9 mouse cellular contexts compared by ENCODE assay signal in genomic region chr4:147941045-147942020, GRCm38 (mm10). TPM values are rescaled to one million over a fixed set of nuclear protein-coding genes. Genes with fewer than 3 reads are reported as not detected.
DNase-seq lines count a peak whose midpoint lies in the region; ATAC-seq and TF ChIP-seq lines count a peak whose summit lies in the region.
"Had no signal": no experiment of that assay in that cellular context is flagged by ENCODE, and none has a peak within 500 bp of the region (broad histone marks: within the 10 kb centered on the region; RNA-seq: fewer than 3 reads in every experiment).

No protein-coding gene starts in this region.

- peak; percentile 36; the same call in 1 of the 2 replicates for ATAC-seq in embryonic facial prominence, embryonic 15.5 days (ENCODE audit: insufficient number of reproducible peaks, low FRiP score, low TSS enrichment, low read depth)
- ATAC-seq in inflammation-experienced regulatory T-cells, adult 6 months, result peak; percentile 13
- peak; percentile 61 for ATAC-seq in lung, embryonic 16.5 days (ENCODE audit: low read depth)

- peak overlapping the region; percentile 93 for H3K4me3 ChIP-seq in E14TG2a.4 (replicated peaks; ENCODE audit: low read length)
- peak overlapping the region; percentile 85 for H3K4me3 ChIP-seq in embryonic facial prominence, embryonic 15.5 days (replicated peaks)
- H3K4me3 ChIP-seq in lung, embryonic 16.5 days (ENCODE audit: low read length), result peak overlapping the region; percentile 84

- 0 out of 2 replicates have a peak, but pooled peaks cover 2% of the 10 kb centered on the region for H3K27me3 ChIP-seq in E14TG2a.4 (ENCODE audit: insufficient read depth, low read length)
- H3K27me3 ChIP-seq in embryonic facial prominence, embryonic 15.5 days, result no peaks in the 10 kb centered on the region
- no peaks in the 10 kb centered on the region for H3K27me3 ChIP-seq in lung, embryonic 16.5 days (ENCODE audit: control insufficient read depth, insufficient read depth, low read depth, low read length)

- H3K4me2 ChIP-seq in embryonic facial prominence, embryonic 15.5 days (replicated peaks), result peak overlapping the region; percentile 99
- H3K4me2 ChIP-seq in lung, embryonic 16.5 days (ENCODE audit: low read depth, low read length), result peak overlapping the region; percentile 97

- WGBS in embryonic facial prominence, embryonic 15.5 days, result 6% methylated on average over 87 of the region's 88 CpGs
- 4% methylated on average over 82 of the region's 88 CpGs for WGBS in lung, embryonic 16.5 days

- H3K36me3 ChIP-seq in E14TG2a.4 (ENCODE audit: insufficient read depth, low read length), result peaks cover 42% of the 10 kb centered on the region
- peaks cover 35% of the 10 kb centered on the region for H3K36me3 ChIP-seq in embryonic facial prominence, embryonic 15.5 days
- H3K36me3 ChIP-seq in lung, embryonic 16.5 days (ENCODE audit: control insufficient read depth, insufficient read depth, low read length), result peaks cover 24% of the 10 kb centered on the region

- peak; percentile 36 to 39 for DNase-seq in frontal cortex, postnatal 25 days (ENCODE audit: low spot score in 2 of 2)
- DNase-seq in frontal cortex, adult 2 months (ENCODE audit: extremely low spot score in 1 of 2, low spot score in 1 of 2), result no peak
- peak; percentile 42 for DNase-seq in spleen, adult 12 weeks (ENCODE audit: low spot score)
- DNase-seq in adrenal gland, adult 2 months, result no peak

- no peaks in the 10 kb centered on the region for H3K9me3 ChIP-seq in E14TG2a.4 (ENCODE audit: low read length)
- H3K9me3 ChIP-seq in embryonic facial prominence, embryonic 15.5 days (replicated peaks), result no peaks in the 10 kb centered on the region
- no peaks in the 10 kb centered on the region for H3K9me3 ChIP-seq in lung, embryonic 16.5 days (ENCODE audit: control insufficient read depth, low read length)

- peaks cover 70% of the 10 kb centered on the region for H3K4me1 ChIP-seq in E14TG2a.4 (replicated peaks; ENCODE audit: low read depth, low read length)
- H3K4me1 ChIP-seq in embryonic facial prominence, embryonic 15.5 days, result peaks cover 59% of the 10 kb centered on the region
- peaks cover 33% of the 10 kb centered on the region for H3K4me1 ChIP-seq in lung, embryonic 16.5 days (replicated peaks; ENCODE audit: control insufficient read depth, insufficient read depth, low read length)

- TF ChIP-seq CTCF in E14TG2a.4 (conservative IDR thresholded peaks at IDR 0.05; ENCODE audit: low read length), result no peak

- peak overlapping the region; percentile 75 for H3K9ac ChIP-seq in embryonic facial prominence, embryonic 15.5 days
- H3K9ac ChIP-seq in lung, embryonic 16.5 days (ENCODE audit: low read length), result peak overlapping the region; percentile 88

- peak overlapping the region; percentile 83 for H3K27ac ChIP-seq in embryonic facial prominence, embryonic 15.5 days (replicated peaks)
- H3K27ac ChIP-seq in lung, embryonic 16.5 days (ENCODE audit: low read length), result peak overlapping the region; percentile 45

RNA-seq across cellular contexts. Expression of gene 2510039O18Rik, which starts 0.6 kb away (rescaled TPM):
- 32.6 and 32.9 TPM in 2 replicates for polyA plus RNA-seq in frontal cortex, adult 2 months (2012; rRNA removed)
- polyA plus RNA-seq in embryonic facial prominence, embryonic 15.5 days (2015; fragmentation: Nextera tagmentation; extraction: Ambion mirVana), result 20.6 and 22.0 TPM in 2 replicates
- polyA plus RNA-seq in inflammation-experienced regulatory T-cells, adult 6 months (2017; shearing (Covaris generic)), result 10 to 100 TPM in 1 of 3 experiments, 1 to 10 TPM in 2; 7.2 to 11.6 (median 8.3) TPM
- polyA plus RNA-seq in lung, embryonic 16.5 days (2015; fragmentation: Nextera tagmentation; extraction: Ambion mirVana), result 9.2 and 11.7 TPM in 2 replicates
- total RNA-seq in adrenal gland, adult 2 months (2021), result 10 to 100 TPM; 44.4 TPM
- polyA plus RNA-seq in adrenal gland, adult 2 months (2012; rRNA removed), result 119 and 120 TPM in 2 replicates

RNA-seq across cellular contexts. Expression of gene Plod1, which starts 4.8 kb away (rescaled TPM):
- polyA plus RNA-seq in frontal cortex, adult 2 months (2012; rRNA removed), result 18.8 and 20.3 TPM in 2 replicates
- polyA plus RNA-seq in embryonic facial prominence, embryonic 15.5 days (2015; fragmentation: Nextera tagmentation; extraction: Ambion mirVana), result 92.0 and 93.3 TPM in 2 replicates
- polyA plus RNA-seq in inflammation-experienced regulatory T-cells, adult 6 months (2017; shearing (Covaris generic)), result 1 to 10 TPM; 1.3 to 4.5 (median 3.1) TPM
- 50.8 and 51.4 TPM in 2 replicates for polyA plus RNA-seq in lung, embryonic 16.5 days (2015; fragmentation: Nextera tagmentation; extraction: Ambion mirVana)
- 10 to 100 TPM; 36.4 to 44.0 TPM for total RNA-seq in adrenal gland, adult 2 months (2021)
- polyA plus RNA-seq in adrenal gland, adult 2 months (2012; rRNA removed), result 36.1 and 46.5 TPM in 2 replicates

RNA-seq across cellular contexts. Expression of gene Mfn2, which starts 36.8 kb away (rescaled TPM):
- 100 and 102 TPM in 2 replicates for polyA plus RNA-seq in frontal cortex, adult 2 months (2012; rRNA removed)
- 38.6 and 39.4 TPM in 2 replicates for polyA plus RNA-seq in embryonic facial prominence, embryonic 15.5 days (2015; fragmentation: Nextera tagmentation; extraction: Ambion mirVana)
- polyA plus RNA-seq in inflammation-experienced regulatory T-cells, adult 6 months (2017; shearing (Covaris generic)), result 10 to 100 TPM; 20.5 to 25.5 (median 21.2) TPM
- polyA plus RNA-seq in lung, embryonic 16.5 days (2015; fragmentation: Nextera tagmentation; extraction: Ambion mirVana), result 34.6 and 36.6 TPM in 2 replicates
- total RNA-seq in adrenal gland, adult 2 months (2021), result 100 to 1,000 TPM; 164 to 221 TPM
- polyA plus RNA-seq in adrenal gland, adult 2 months (2012; rRNA removed), result 77.6 and 98.7 TPM in 2 replicates

RNA-seq across cellular contexts. Expression of gene Nppb, which starts 44.3 kb away (rescaled TPM):
- polyA plus RNA-seq in frontal cortex, adult 2 months (2012; rRNA removed), result 0.15 and 0.16 TPM in 2 replicates
- polyA plus RNA-seq in embryonic facial prominence, embryonic 15.5 days (2015; fragmentation: Nextera tagmentation; extraction: Ambion mirVana), result 0.37 and 0.44 TPM in 2 replicates
- not detected for polyA plus RNA-seq in inflammation-experienced regulatory T-cells, adult 6 months (2017; shearing (Covaris generic))
- 2.9 and 4.2 TPM in 2 replicates for polyA plus RNA-seq in lung, embryonic 16.5 days (2015; fragmentation: Nextera tagmentation; extraction: Ambion mirVana)
- total RNA-seq in adrenal gland, adult 2 months (2021), result 1 to 10 TPM in 1 of 2 experiments, not detected in 1; 9.8 TPM
- polyA plus RNA-seq in adrenal gland, adult 2 months (2012; rRNA removed), result not detected in 2 replicates
- total RNA-seq: left cerebral cortex, postnatal 25 days had no signal

RNA-seq across cellular contexts. Expression of gene Nppa, which starts 59.2 kb away (rescaled TPM):
- 13.9 and 14.6 TPM in 2 replicates for polyA plus RNA-seq in frontal cortex, adult 2 months (2012; rRNA removed)
- polyA plus RNA-seq in embryonic facial prominence, embryonic 15.5 days (2015; fragmentation: Nextera tagmentation; extraction: Ambion mirVana), result 0.42 and 0.43 TPM in 2 replicates
- polyA plus RNA-seq in inflammation-experienced regulatory T-cells, adult 6 months (2017; shearing (Covaris generic)), result not detected
- polyA plus RNA-seq in lung, embryonic 16.5 days (2015; fragmentation: Nextera tagmentation; extraction: Ambion mirVana), result 122 and 163 TPM in 2 replicates
- total RNA-seq in adrenal gland, adult 2 months (2021), result not detected
- not detected in 2 replicates for polyA plus RNA-seq in adrenal gland, adult 2 months (2012; rRNA removed)

Comparison
In these comparisons a context has a peak if more than half of its experiments do, and no peak if none do; other contexts are left out.
1. DNase-seq: peak in frontal cortex, postnatal 25 days (2 of 2) and spleen, adult 12 weeks (single experiment); none in frontal cortex, adult 2 months (0 of 2) and adrenal gland, adult 2 months (single experiment).
2. Peak in every context shown above with its lines, with median percentiles within 50 percentile points of each other: H3K4me3 ChIP-seq and ATAC-seq.